Comparison of ENCODE assay signal across 20 mouse cellular contexts in genomic region chr8:99327559-99327958, GRCm38 (mm10).
"Had no signal": no experiment of that assay in that cellular context is flagged by ENCODE, and none has a peak within 500 bp of the region (broad histone marks: within the 10 kb centered on the region; RNA-seq: fewer than 3 reads in every experiment).

No protein-coding gene starts in this region.

- H3K4me2 ChIP-seq: limb, embryonic 12.5 days; limb, embryonic 15.5 days; liver, embryonic 11.5 days; lung, embryonic 15.5 days; midbrain, embryonic 11.5 days; stomach, embryonic 15.5 days had no signal

- H3K36me3 ChIP-seq: limb, embryonic 12.5 days; limb, embryonic 15.5 days; lung, embryonic 15.5 days; stomach, embryonic 15.5 days had no signal

- H3K4me1 ChIP-seq: limb, embryonic 12.5 days; limb, embryonic 15.5 days; lung, embryonic 15.5 days; stomach, embryonic 15.5 days had no signal

- H3K27ac ChIP-seq: limb, embryonic 12.5 days; limb, embryonic 15.5 days; liver, embryonic 14.5 days; lung, embryonic 15.5 days; stomach, embryonic 15.5 days had no signal

- DNase-seq: kidney, adult 18-20 months; kidney, adult 9 months; kidney, postnatal 14 days; kidney, postnatal 4 days; liver, postnatal 0 days; lung, postnatal 10 days; lung, postnatal 4 days; midbrain, embryonic 14.5 days; spleen, adult 18-20 months; thymus, adult 18-20 months; thymus, postnatal 36 days had no signal

- H3K27me3 ChIP-seq: limb, embryonic 12.5 days; limb, embryonic 15.5 days; lung, embryonic 15.5 days; stomach, embryonic 15.5 days had no signal

- ATAC-seq: inflammation-experienced regulatory T-cells, adult 6 months; intestine, embryonic 16.5 days; liver, postnatal 0 days had no signal

- H3K9me3 ChIP-seq: limb, embryonic 12.5 days; limb, embryonic 15.5 days; lung, embryonic 15.5 days; stomach, embryonic 15.5 days had no signal

- H3K4me3 ChIP-seq: limb, embryonic 12.5 days; limb, embryonic 15.5 days; lung, embryonic 15.5 days; stomach, embryonic 15.5 days had no signal

- H3K9ac ChIP-seq: limb, embryonic 12.5 days; limb, embryonic 15.5 days; liver, embryonic 14.5 days; liver, postnatal 0 days; lung, embryonic 15.5 days; stomach, embryonic 15.5 days had no signal
